Mouse (Mus musculus): ENCODE data around the gene 1700003E16Rik. TPM values are rescaled to one million over a fixed set of nuclear protein-coding genes. Genes with fewer than 3 reads are reported as not detected.

1700003E16Rik gene
- polyA plus RNA-seq, 2 experiments = 0.21 to 1.9 TPM

- Histone ChIP-seq H3K9me3 (ENCODE audit: control insufficient read depth, low read length) (no peaks in the 10 kb centered on the region), H3K27ac (replicated peaks; ENCODE audit: low read depth, low read length) (no peak overlapping the region), H3K9ac (ENCODE audit: low read depth, low read length, severe bottlenecking) (peak overlapping the region; percentile 51), H3K27me3 (ENCODE audit: control insufficient read depth, insufficient read depth, low read length) (no peaks in the 10 kb centered on the region), H3K4me1 (ENCODE audit: control insufficient read depth, insufficient read depth, low read length) (peaks cover 38% of the 10 kb centered on the region), H3K36me3 (ENCODE audit: control insufficient read depth, insufficient read depth, low read length) (peaks cover 21% of the 10 kb centered on the region), H3K4me2 (replicated peaks; ENCODE audit: low read depth, low read length, severe bottlenecking) (peak overlapping the region; percentile 55), H3K4me3 (replicated peaks; ENCODE audit: low read length) (peak overlapping the region; percentile 23; the same call in 1 of the 2 replicates)
- DNase-seq (ENCODE audit: low spot score) = no peak
- WGBS = 40% methylated on average over 4 of the region's 4 CpGs
- ATAC-seq (ENCODE audit: low FRiP score, low read depth) = no peak
- no peak for TF ChIP-seq POLR2A (IDR thresholded peaks at IDR 0.05; ENCODE audit: borderline replicate concordance, extremely low read depth, insufficient read depth, insufficient read length)
Measured at GRCm38 (mm10) chr6:83141636-83142035, 14.6 kb upstream of the 1700003E16Rik start.

GRCm38 (mm10) chr6:83142211-83142731 lies 13.9 kb upstream of the 1700003E16Rik start:
- Histone ChIP-seq H3K27me3 (ENCODE audit: control insufficient read depth, insufficient read depth, low read length) (no peaks in the 10 kb centered on the region), H3K9ac (ENCODE audit: low read depth, low read length, severe bottlenecking) (peak overlapping the region; percentile 51), H3K36me3 (ENCODE audit: control insufficient read depth, insufficient read depth, low read length) (peaks cover 27% of the 10 kb centered on the region), H3K4me3 (replicated peaks; ENCODE audit: low read length) (peak overlapping the region; percentile 23), H3K4me1 (ENCODE audit: control insufficient read depth, insufficient read depth, low read length) (peaks cover 37% of the 10 kb centered on the region), H3K9me3 (ENCODE audit: control insufficient read depth, low read length) (no peaks in the 10 kb centered on the region), H3K4me2 (replicated peaks; ENCODE audit: low read depth, low read length, severe bottlenecking) (peak overlapping the region; percentile 55), H3K27ac (replicated peaks; ENCODE audit: low read depth, low read length) (no peak overlapping the region)
- TF ChIP-seq POLR2A (IDR thresholded peaks at IDR 0.05; ENCODE audit: borderline replicate concordance, extremely low read depth, insufficient read depth, insufficient read length) = no peak
- ATAC-seq (ENCODE audit: low FRiP score, low read depth) (no peak), DNase-seq (ENCODE audit: low spot score) (no peak)
- 8% methylated on average over 33 of the region's 41 CpGs for WGBS

- H3K27ac ChIP-seq (replicated peaks; ENCODE audit: low read depth, low read length) = no peak overlapping the region
- H3K27me3 ChIP-seq (ENCODE audit: control insufficient read depth, insufficient read depth, low read length) = no peaks in the 10 kb centered on the region
- H3K9ac ChIP-seq (ENCODE audit: low read depth, low read length, severe bottlenecking) = 0 out of 2 replicates have a peak overlapping the region, but pooled peaks have one; percentile 28
- peaks cover 36% of the 10 kb centered on the region for H3K4me1 ChIP-seq (ENCODE audit: control insufficient read depth, insufficient read depth, low read length)
- 48% methylated on average over 11 of the region's 11 CpGs for WGBS
- DNase-seq (ENCODE audit: low spot score) = no peak
- H3K4me3 ChIP-seq (replicated peaks; ENCODE audit: low read length) = no peak overlapping the region
- ATAC-seq (ENCODE audit: low FRiP score, low read depth) = no peak
- TF ChIP-seq POLR2A (IDR thresholded peaks at IDR 0.05; ENCODE audit: borderline replicate concordance, extremely low read depth, insufficient read depth, insufficient read length) = no peak
- peaks cover 33% of the 10 kb centered on the region for H3K36me3 ChIP-seq (ENCODE audit: control insufficient read depth, insufficient read depth, low read length)
- no peaks in the 10 kb centered on the region for H3K9me3 ChIP-seq (ENCODE audit: control insufficient read depth, low read length)
- no peak overlapping the region; the same call in 1 of the 2 replicates for H3K4me2 ChIP-seq (replicated peaks; ENCODE audit: low read depth, low read length, severe bottlenecking)
Measured at GRCm38 (mm10) chr6:83142886-83143285, 13.3 kb upstream of the 1700003E16Rik start.

- DNase-seq (ENCODE audit: low spot score) (no peak), ATAC-seq (ENCODE audit: low FRiP score, low read depth) (no peak)
- H3K9me3 ChIP-seq (ENCODE audit: control insufficient read depth, low read length) = no peaks in the 10 kb centered on the region
- no peak overlapping the region for H3K27ac ChIP-seq (replicated peaks; ENCODE audit: low read depth, low read length)
- no peaks in the 10 kb centered on the region for H3K27me3 ChIP-seq (ENCODE audit: control insufficient read depth, insufficient read depth, low read length)
- H3K36me3 ChIP-seq (ENCODE audit: control insufficient read depth, insufficient read depth, low read length) = peaks cover 53% of the 10 kb centered on the region
- peaks cover 15% of the 10 kb centered on the region for H3K4me1 ChIP-seq (ENCODE audit: control insufficient read depth, insufficient read depth, low read length)
- 85% methylated on average over 2 of the region's 2 CpGs for WGBS
- no peak overlapping the region for H3K4me2 ChIP-seq (replicated peaks; ENCODE audit: low read depth, low read length, severe bottlenecking)
- no peak for TF ChIP-seq POLR2A (IDR thresholded peaks at IDR 0.05; ENCODE audit: borderline replicate concordance, extremely low read depth, insufficient read depth, insufficient read length)
- no peak overlapping the region for H3K9ac ChIP-seq (ENCODE audit: low read depth, low read length, severe bottlenecking)
- H3K4me3 ChIP-seq (replicated peaks; ENCODE audit: low read length) = no peak overlapping the region
Measured at GRCm38 (mm10) chr6:83145209-83145608, 11.0 kb upstream of the 1700003E16Rik start.

- peak overlapping the region; percentile 25; the same call in 1 of the 2 replicates for H3K9ac ChIP-seq (ENCODE audit: low read depth, low read length, severe bottlenecking)
- H3K27me3 ChIP-seq (ENCODE audit: control insufficient read depth, insufficient read depth, low read length) = no peaks in the 10 kb centered on the region
- TF ChIP-seq POLR2A (IDR thresholded peaks at IDR 0.05; ENCODE audit: borderline replicate concordance, extremely low read depth, insufficient read depth, insufficient read length) = no peak
- peaks cover 59% of the 10 kb centered on the region for H3K36me3 ChIP-seq (ENCODE audit: control insufficient read depth, insufficient read depth, low read length)
- WGBS = 54% methylated on average over 8 of the region's 9 CpGs
- H3K9me3 ChIP-seq (ENCODE audit: control insufficient read depth, low read length) = no peaks in the 10 kb centered on the region
- ATAC-seq (ENCODE audit: low FRiP score, low read depth) (no peak), DNase-seq (ENCODE audit: low spot score) (no peak)
- peaks cover 15% of the 10 kb centered on the region for H3K4me1 ChIP-seq (ENCODE audit: control insufficient read depth, insufficient read depth, low read length)
- no peak overlapping the region for H3K4me3 ChIP-seq (replicated peaks; ENCODE audit: low read length)
- H3K27ac ChIP-seq (replicated peaks; ENCODE audit: low read depth, low read length) = no peak overlapping the region
- no peak overlapping the region for H3K4me2 ChIP-seq (replicated peaks; ENCODE audit: low read depth, low read length, severe bottlenecking)
Measured at GRCm38 (mm10) chr6:83145805-83146204, 10.4 kb upstream of the 1700003E16Rik start.

Measured in limb, embryonic 14.5 days (tissue).